Mouse (Mus musculus) lung, adult 2 months (tissue): Measurements from ENCODE around the gene Ldah.

Experiments
- CTCF ChIP-seq: fragments of 200-500 bp; IDR thresholded peaks from 2 replicates; pipeline ENCODE4 v1.5.1; 2011; ENCODE audit warnings: mild to moderate bottlenecking, low read length, control low read depth; ENCODE audit not compliant: insufficient read depth
- POLR2A ChIP-seq: fragments of 200-500 bp; IDR thresholded peaks from 2 replicates; pipeline ENCODE4 v1.6.1; 2011; ENCODE audit warnings: low read depth, mild to moderate bottlenecking, control low read depth, low read length, borderline replicate concordance; ENCODE audit errors: extremely low read depth

GRCm38 (mm10) chr12:8181744-8182143 lies 26.2 kb upstream of the Ldah start:
- TF ChIP-seq CTCF, result no peak
- no peak for TF ChIP-seq POLR2A
